Mouse (Mus musculus): ENCODE measurements around the gene Paox. TPM values are rescaled to one million over a fixed set of nuclear protein-coding genes. Genes with fewer than 3 reads are reported as not detected.

The Paox gene
- polyA plus RNA-seq, 1 experiment from 2014 or later = 11.4 TPM

Other genes with a start within 250 kb of the Paox start
- gene Kndc1, start 221.1 kb upstream of the Paox start, polyA plus RNA-seq (2015; fragmentation: Nextera tagmentation; extraction: Ambion mirVana) = 5.8 and 6.0 TPM in 2 replicates
- not detected in 2 replicates for gene Utf1, start 172.0 kb upstream of the Paox start, polyA plus RNA-seq (2015; fragmentation: Nextera tagmentation; extraction: Ambion mirVana)
- gene 6430531B16Rik, start 137.0 kb upstream of the Paox start, polyA plus RNA-seq (2015; fragmentation: Nextera tagmentation; extraction: Ambion mirVana) = 0.68 and 0.71 TPM in 2 replicates
- gene Adam8, start 123.2 kb upstream of the Paox start, polyA plus RNA-seq (2015; fragmentation: Nextera tagmentation; extraction: Ambion mirVana) = 3.3 and 3.4 TPM in 2 replicates
- 50.7 and 55.5 TPM in 2 replicates for gene Zfp511, start 79.4 kb upstream of the Paox start, polyA plus RNA-seq (2015; fragmentation: Nextera tagmentation; extraction: Ambion mirVana)
- gene Tubgcp2, start 79.1 kb upstream of the Paox start, polyA plus RNA-seq (2015; fragmentation: Nextera tagmentation; extraction: Ambion mirVana) = 51.4 and 51.7 TPM in 2 replicates
- 18.1 and 23.3 TPM in 2 replicates for gene Msx3, start 66.7 kb upstream of the Paox start, polyA plus RNA-seq (2015; fragmentation: Nextera tagmentation; extraction: Ambion mirVana)
- gene Caly, start 33.3 kb upstream of the Paox start, polyA plus RNA-seq (2015; fragmentation: Nextera tagmentation; extraction: Ambion mirVana) = 95.9 and 99.9 TPM in 2 replicates
- gene Prap1, start 22.4 kb upstream of the Paox start, polyA plus RNA-seq (2015; fragmentation: Nextera tagmentation; extraction: Ambion mirVana) = not detected in 2 replicates
- gene Fuom, start 13.4 kb upstream of the Paox start, polyA plus RNA-seq (2015; fragmentation: Nextera tagmentation; extraction: Ambion mirVana) = 24.8 and 33.0 TPM in 2 replicates
- 125 and 132 TPM in 2 replicates for gene Echs1, start 677 bp downstream of the Paox start, polyA plus RNA-seq (2015; fragmentation: Nextera tagmentation; extraction: Ambion mirVana)
- gene Mtg1, start 21.8 kb downstream of the Paox start, polyA plus RNA-seq (2015; fragmentation: Nextera tagmentation; extraction: Ambion mirVana) = 28.2 and 31.7 TPM in 2 replicates
- gene Sprn, start 39.1 kb downstream of the Paox start, polyA plus RNA-seq (2015; fragmentation: Nextera tagmentation; extraction: Ambion mirVana) = 9.4 and 13.1 TPM in 2 replicates
- gene Olfr522, start 49.0 kb downstream of the Paox start, polyA plus RNA-seq (2015; fragmentation: Nextera tagmentation; extraction: Ambion mirVana) = not detected in 2 replicates
- not detected in 2 replicates for gene Olfr523, start 57.4 kb downstream of the Paox start, polyA plus RNA-seq (2015; fragmentation: Nextera tagmentation; extraction: Ambion mirVana)
- gene Olfr524, start 90.2 kb downstream of the Paox start, polyA plus RNA-seq (2015; fragmentation: Nextera tagmentation; extraction: Ambion mirVana) = not detected in 2 replicates
- not detected in 2 replicates for gene Cd163l1, start 102.5 kb downstream of the Paox start, polyA plus RNA-seq (2015; fragmentation: Nextera tagmentation; extraction: Ambion mirVana)
- not detected in 2 replicates for gene 5830411N06Rik, start 131.5 kb downstream of the Paox start, polyA plus RNA-seq (2015; fragmentation: Nextera tagmentation; extraction: Ambion mirVana)
- not detected in 2 replicates for gene Olfr525, start 205.1 kb downstream of the Paox start, polyA plus RNA-seq (2015; fragmentation: Nextera tagmentation; extraction: Ambion mirVana)
- not detected in 2 replicates for gene Olfr527, start 218.2 kb downstream of the Paox start, polyA plus RNA-seq (2015; fragmentation: Nextera tagmentation; extraction: Ambion mirVana)
- not detected in 2 replicates for gene Olfr60, start 245.9 kb downstream of the Paox start, polyA plus RNA-seq (2015; fragmentation: Nextera tagmentation; extraction: Ambion mirVana)